Mouse (Mus musculus): Measurements from ENCODE around the gene Myo19. TPM values are rescaled to one million over a fixed set of nuclear protein-coding genes. Genes with fewer than 3 reads are reported as not detected.

The Myo19 gene
- polyA plus RNA-seq, 1 experiment = 36.4 TPM

- no peaks in the 10 kb centered on the region for H3K27me3 ChIP-seq (replicated peaks; ENCODE audit: control insufficient read depth, insufficient read depth, low read length)
- peak; percentile 67 for DNase-seq
- H3K4me1 ChIP-seq (ENCODE audit: control insufficient read depth, insufficient read depth, low read length) = peaks cover 6% of the 10 kb centered on the region; the same call in 1 of the 2 replicates
- peaks cover 5% of the 10 kb centered on the region; the same call in 1 of the 2 replicates for H3K36me3 ChIP-seq (ENCODE audit: control insufficient read depth, insufficient read depth, low read length)
- H3K27ac ChIP-seq (ENCODE audit: insufficient read depth, low read depth, low read length) = peak overlapping the region; percentile 78
- H3K4me3 ChIP-seq (ENCODE audit: insufficient read depth, low read depth, low read length) = no peak overlapping the region
- WGBS = 65% methylated on average over 5 of the region's 5 CpGs
- TF ChIP-seq POLR2A (IDR thresholded peaks at IDR 0.05; ENCODE audit: low read depth, low read length) = no peak
- TF ChIP-seq CTCF (conservative IDR thresholded peaks at IDR 0.05; ENCODE audit: insufficient read depth, insufficient read length, low read depth, low read length) = no peak
Measured at GRCm38 (mm10) chr11:84886236-84886635, 6.3 kb downstream of the Myo19 start.

DNA sequence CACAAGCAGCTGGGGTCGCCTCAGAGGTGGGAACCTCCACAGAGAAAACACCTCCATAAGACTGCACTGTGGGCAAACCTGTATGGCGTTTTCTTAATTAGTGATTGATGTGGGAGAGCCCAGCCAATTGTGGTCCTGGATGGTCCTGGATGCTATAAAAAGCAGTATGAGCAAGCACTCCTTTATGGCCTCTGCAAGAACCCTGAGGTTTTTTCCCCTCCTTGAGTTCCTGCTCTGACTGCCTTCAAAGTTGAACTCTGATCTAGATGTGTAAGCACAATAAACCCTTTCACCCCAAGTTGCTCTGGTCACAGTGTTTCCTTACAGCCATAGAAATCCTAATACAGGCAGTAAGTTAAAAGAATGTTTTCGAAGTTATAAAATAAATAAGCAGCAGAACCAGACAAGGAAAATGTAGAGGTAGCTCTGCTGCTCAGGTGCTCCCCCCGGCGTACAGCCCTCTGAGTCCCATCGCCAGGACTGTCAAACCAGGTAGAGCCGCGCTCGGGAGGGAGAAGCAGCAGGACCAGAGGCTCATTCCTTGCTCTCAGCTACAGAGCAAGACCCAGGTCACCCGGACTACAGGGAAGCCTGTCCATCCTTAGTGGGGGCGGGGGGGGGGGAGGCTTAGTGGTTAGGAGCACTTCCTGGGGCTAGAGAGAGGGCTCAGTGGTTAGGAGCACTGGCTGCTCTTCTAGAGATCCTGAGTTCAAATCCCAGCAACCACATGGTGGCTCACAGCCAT, 7.0 kb downstream of the Myo19 start:
- H3K36me3 ChIP-seq (ENCODE audit: control insufficient read depth, insufficient read depth, low read length) = peaks cover 5% of the 10 kb centered on the region; the same call in 1 of the 2 replicates
- no peaks in the 10 kb centered on the region for H3K27me3 ChIP-seq (replicated peaks; ENCODE audit: control insufficient read depth, insufficient read depth, low read length)
- no peak overlapping the region for H3K4me3 ChIP-seq (ENCODE audit: insufficient read depth, low read depth, low read length)
- H3K27ac ChIP-seq (ENCODE audit: insufficient read depth, low read depth, low read length) = peak overlapping the region; percentile 78
- no peak for TF ChIP-seq CTCF (conservative IDR thresholded peaks at IDR 0.05; ENCODE audit: insufficient read depth, insufficient read length, low read depth, low read length)
- no peak for TF ChIP-seq POLR2A (IDR thresholded peaks at IDR 0.05; ENCODE audit: low read depth, low read length)
- DNase-seq = peak; percentile 40
- 71% methylated on average over 11 of the region's 11 CpGs for WGBS
- peaks cover 6% of the 10 kb centered on the region; the same call in 1 of the 2 replicates for H3K4me1 ChIP-seq (ENCODE audit: control insufficient read depth, insufficient read depth, low read length)

GRCm38 (mm10) chr11:84888025-84888424, 8.1 kb downstream of the Myo19 start:
- Histone ChIP-seq H3K4me3 (ENCODE audit: insufficient read depth, low read depth, low read length) (no peak overlapping the region), H3K27ac (ENCODE audit: insufficient read depth, low read depth, low read length) (no peak overlapping the region), H3K27me3 (replicated peaks; ENCODE audit: control insufficient read depth, insufficient read depth, low read length) (no peaks in the 10 kb centered on the region), H3K4me1 (ENCODE audit: control insufficient read depth, insufficient read depth, low read length) (peaks cover 6% of the 10 kb centered on the region; the same call in 1 of the 2 replicates), H3K36me3 (ENCODE audit: control insufficient read depth, insufficient read depth, low read length) (peaks cover 5% of the 10 kb centered on the region; the same call in 1 of the 2 replicates)
- DNase-seq = no peak
- 93% methylated on average over 8 of the region's 8 CpGs for WGBS
- TF ChIP-seq POLR2A (IDR thresholded peaks at IDR 0.05; ENCODE audit: low read depth, low read length) = no peak
- no peak for TF ChIP-seq CTCF (conservative IDR thresholded peaks at IDR 0.05; ENCODE audit: insufficient read depth, insufficient read length, low read depth, low read length)

GRCm38 (mm10) chr11:84889492-84889891, 9.5 kb downstream of the Myo19 start:
- Histone ChIP-seq H3K4me1 (ENCODE audit: control insufficient read depth, insufficient read depth, low read length) (peaks cover 6% of the 10 kb centered on the region; the same call in 1 of the 2 replicates), H3K27me3 (replicated peaks; ENCODE audit: control insufficient read depth, insufficient read depth, low read length) (no peaks in the 10 kb centered on the region), H3K4me3 (ENCODE audit: insufficient read depth, low read depth, low read length) (no peak overlapping the region), H3K27ac (ENCODE audit: insufficient read depth, low read depth, low read length) (no peak overlapping the region), H3K36me3 (ENCODE audit: control insufficient read depth, insufficient read depth, low read length) (peaks cover 5% of the 10 kb centered on the region; the same call in 1 of the 2 replicates)
- TF ChIP-seq POLR2A (IDR thresholded peaks at IDR 0.05; ENCODE audit: low read depth, low read length) = no peak
- no peak for TF ChIP-seq CTCF (conservative IDR thresholded peaks at IDR 0.05; ENCODE audit: insufficient read depth, insufficient read length, low read depth, low read length)
- WGBS = 55% methylated on average over 2 of the region's 2 CpGs
- DNase-seq = no peak

- WGBS = 92% methylated on average over 7 of the region's 7 CpGs
- no peak for TF ChIP-seq POLR2A (IDR thresholded peaks at IDR 0.05; ENCODE audit: low read depth, low read length)
- no peak overlapping the region for H3K27ac ChIP-seq (ENCODE audit: insufficient read depth, low read depth, low read length)
- no peaks in the 10 kb centered on the region for H3K4me1 ChIP-seq (ENCODE audit: control insufficient read depth, insufficient read depth, low read length)
- H3K36me3 ChIP-seq (ENCODE audit: control insufficient read depth, insufficient read depth, low read length) = peaks cover 4% of the 10 kb centered on the region; the same call in 1 of the 2 replicates
- no peak for DNase-seq
- H3K27me3 ChIP-seq (replicated peaks; ENCODE audit: control insufficient read depth, insufficient read depth, low read length) = no peaks in the 10 kb centered on the region
- H3K4me3 ChIP-seq (ENCODE audit: insufficient read depth, low read depth, low read length) = no peak overlapping the region
Measured at GRCm38 (mm10) chr11:84891705-84892104, 11.8 kb downstream of the Myo19 start.

- no peak overlapping the region for H3K27ac ChIP-seq (ENCODE audit: insufficient read depth, low read depth, low read length)
- WGBS = 94% methylated on average over 15 of the region's 15 CpGs
- no peak for TF ChIP-seq CTCF (conservative IDR thresholded peaks at IDR 0.05; ENCODE audit: insufficient read depth, insufficient read length, low read depth, low read length)
Measured at GRCm38 (mm10) chr11:84893113-84893512, 13.2 kb downstream of the Myo19 start.

DNA sequence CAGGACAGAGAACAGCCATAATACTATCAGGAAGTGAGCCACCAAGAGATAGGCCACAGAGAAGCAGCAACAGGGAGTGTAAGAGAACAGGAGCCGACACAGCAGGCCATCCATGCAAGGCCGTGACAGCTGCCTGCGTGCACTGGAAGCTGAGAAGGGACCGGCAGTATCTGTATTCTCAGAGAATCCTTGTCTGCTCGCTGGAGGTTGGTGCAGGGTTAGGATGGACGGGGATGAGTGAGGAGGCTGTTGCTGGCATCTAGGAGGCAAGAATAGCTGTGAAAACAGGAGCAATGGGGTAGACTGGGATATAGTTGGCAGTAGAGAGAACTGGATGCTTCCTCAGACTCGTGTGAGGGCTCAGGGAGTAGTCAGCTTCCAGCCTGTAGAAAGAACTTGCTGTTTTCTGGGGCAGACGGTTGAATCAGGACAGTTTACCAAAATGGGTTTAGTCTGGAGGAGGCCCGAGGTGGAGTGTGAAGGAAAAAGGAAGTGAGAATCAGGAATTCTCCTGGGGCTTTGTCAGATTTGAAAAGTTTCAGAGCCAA, 24.7 kb downstream of the Myo19 start:
- Histone ChIP-seq H3K27ac (ENCODE audit: insufficient read depth, low read depth, low read length) (no peak overlapping the region), H3K4me3 (ENCODE audit: insufficient read depth, low read depth, low read length) (no peak overlapping the region), H3K4me1 (ENCODE audit: control insufficient read depth, insufficient read depth, low read length) (no peaks in the 10 kb centered on the region), H3K36me3 (ENCODE audit: control insufficient read depth, insufficient read depth, low read length) (peaks cover 9% of the 10 kb centered on the region), H3K27me3 (replicated peaks; ENCODE audit: control insufficient read depth, insufficient read depth, low read length) (no peaks in the 10 kb centered on the region)
- DNase-seq = no peak
- no peak for TF ChIP-seq CTCF (conservative IDR thresholded peaks at IDR 0.05; ENCODE audit: insufficient read depth, insufficient read length, low read depth, low read length)
- TF ChIP-seq POLR2A (IDR thresholded peaks at IDR 0.05; ENCODE audit: low read depth, low read length) = no peak
- 86% methylated on average over 9 of the region's 9 CpGs for WGBS

More at GRCm38 (mm10) chr11:84893113-84893512, 13.2 kb downstream of the Myo19 start:
- Histone ChIP-seq H3K36me3 (ENCODE audit: control insufficient read depth, insufficient read depth, low read length) (peaks cover 3% of the 10 kb centered on the region; the same call in 1 of the 2 replicates), H3K27me3 (replicated peaks; ENCODE audit: control insufficient read depth, insufficient read depth, low read length) (no peaks in the 10 kb centered on the region), H3K4me3 (ENCODE audit: insufficient read depth, low read depth, low read length) (no peak overlapping the region), H3K4me1 (ENCODE audit: control insufficient read depth, insufficient read depth, low read length) (no peaks in the 10 kb centered on the region)
- no peak for DNase-seq
